Mouse (Mus musculus) embryonic stem cell, embryonic (primary cell): ENCODE measurements at regions not wholly inside any gene's neighbourhood (a gene's known extent, or its start where the extent isn't known, plus 50 kb on each side); places are given as distances from the start of the nearest gene placed in this dataset.

Source experiments
- CTCF ChIA-PET, 4 experiments: fragments of 300-600 bp in 2 of 4; fragments of 350-600 bp in 2 of 4; sonication (Branson Sonifier 250); formaldehyde crosslinking; loops; one replicate each; lab custom pipeline; 2022; ENCODE audit warnings: inconsistent platforms in 2 of 4; lab: Charles Lee
- POLR2A ChIA-PET, 4 experiments: fragments of 300-600 bp in 2 of 4; fragments of 350-600 bp in 2 of 4; sonication (Branson Sonifier 250); formaldehyde crosslinking; loops; one replicate each; lab custom pipeline; 2022; ENCODE audit warnings: antibody characterized with exemption in 4 of 4, inconsistent platforms in 1 of 4; lab: Charles Lee

- ChIA-PET POLR2A (no interaction called here), CTCF (no interaction called here)
Observed at GRCm38 (mm10) chr5:106036176-106036575, 159.8 kb downstream of the Zfp326 start.

- POLR2A ChIA-PET = no interaction called here
- CTCF ChIA-PET = no interaction called here
Observed at GRCm38 (mm10) chr5:106032956-106033355, 156.6 kb downstream of the Zfp326 start.

GRCm38 (mm10) chr5:106026861-106027260 lies 150.5 kb downstream of the Zfp326 start:
- POLR2A ChIA-PET = interaction anchor here in 1 of 4 experiments (0.7 kb wide), 1 partner anchor 11 kb away, joined by 16 read pairs; no protein-coding TSS in a partner anchor
- CTCF ChIA-PET = no interaction called here

GRCm38 (mm10) chr5:106004292-106004917 lies 128.0 kb downstream of the Zfp326 start:
- ChIA-PET POLR2A (interaction anchor here in 1 of 4 experiments (0.5 to 0.6 kb wide), 2 partner anchors 16 to 26 kb away, joined by 4 read pairs; no protein-coding TSS in a partner anchor), CTCF (no interaction called here)

GRCm38 (mm10) chr5:106003321-106004291 lies 127.2 kb downstream of the Zfp326 start:
- CTCF ChIA-PET = no interaction called here
- POLR2A ChIA-PET = no interaction called here

- ChIA-PET CTCF (no interaction called here), POLR2A (no interaction called here)
Observed at GRCm38 (mm10) chr5:106002330-106002729, 126.0 kb downstream of the Zfp326 start.

- ChIA-PET CTCF (no interaction called here), POLR2A (no interaction called here)
Observed at GRCm38 (mm10) chr5:105994218-105994617, 117.9 kb downstream of the Zfp326 start.

GRCm38 (mm10) chr5:105993066-105993760 lies 116.8 kb downstream of the Zfp326 start:
- CTCF ChIA-PET = interaction anchor here in 1 of 4 experiments (0.9 kb wide), 1 partner anchor 24 kb away, joined by 3 read pairs; no protein-coding TSS in a partner anchor
- POLR2A ChIA-PET = interaction anchor here in 1 of 4 experiments (0.5 to 0.6 kb wide), 2 partner anchors 355 to 621 kb away, joined by 3 to 4 read pairs; no protein-coding TSS in a partner anchor

- ChIA-PET CTCF (no interaction called here), POLR2A (interaction anchor here in 1 of 4 experiments (1.0 kb wide), 2 partner anchors 65 to 584 kb away, joined by 3 read pairs; no protein-coding TSS in a partner anchor)
Observed at GRCm38 (mm10) chr5:105990777-105991176, 114.4 kb downstream of the Zfp326 start.

- POLR2A ChIA-PET = interaction anchor here in 1 of 4 experiments (0.6 kb wide), 1 partner anchor 10 kb away, joined by 3 read pairs; no protein-coding TSS in a partner anchor
- CTCF ChIA-PET = interaction anchor here in 1 of 4 experiments (1.1 kb wide), 1 partner anchor 440 kb away, joined by 3 read pairs; no protein-coding TSS in a partner anchor
Observed at GRCm38 (mm10) chr5:105986401-105986800, 110.0 kb downstream of the Zfp326 start.

GRCm38 (mm10) chr5:105983131-105983530 lies 106.8 kb downstream of the Zfp326 start:
- POLR2A ChIA-PET = no interaction called here
- CTCF ChIA-PET = interaction anchor here in 1 of 4 experiments (0.6 kb wide), 1 partner anchor 52 kb away, joined by 3 read pairs; no protein-coding TSS in a partner anchor

GRCm38 (mm10) chr5:105976746-105977145 lies 100.4 kb downstream of the Zfp326 start:
- ChIA-PET POLR2A (no interaction called here), CTCF (no interaction called here)

- ChIA-PET CTCF (interaction anchor here in 1 of 4 experiments (0.6 kb wide), 1 partner anchor 423 kb away, joined by 3 read pairs; no protein-coding TSS in a partner anchor), POLR2A (interaction anchor here in 1 of 4 experiments (0.6 kb wide), 1 partner anchor 10 kb away, joined by 3 read pairs; no protein-coding TSS in a partner anchor)
Observed at GRCm38 (mm10) chr5:105976076-105976475, 99.7 kb downstream of the Zfp326 start.

- ChIA-PET CTCF (interaction anchor here in 2 of 4 experiments (0.6 to 0.7 kb wide), 6 partner anchors 20 to 424 kb away, joined by 3 to 5 read pairs (median 3); no protein-coding TSS in a partner anchor), POLR2A (interaction anchor here in 2 of 4 experiments (0.6 to 1.1 kb wide), 5 partner anchors 11 to 98 kb away, joined by 3 to 9 read pairs (median 4); no protein-coding TSS in a partner anchor)
Observed at GRCm38 (mm10) chr5:105975275-105976011, 99.1 kb downstream of the Zfp326 start.

- ChIA-PET POLR2A (interaction anchor here in 2 of 4 experiments (0.6 to 1.1 kb wide), 3 partner anchors 13 to 97 kb away, joined by 4 to 9 read pairs (median 4); no protein-coding TSS in a partner anchor), CTCF (interaction anchor here in 1 of 4 experiments (0.6 kb wide), 2 partner anchors 19 to 385 kb away, joined by 3 read pairs; no protein-coding TSS in a partner anchor)
Observed at GRCm38 (mm10) chr5:105974576-105975177, 98.3 kb downstream of the Zfp326 start.
